Mouse (Mus musculus) liver, adult 2 months (tissue): ENCODE measurements around the gene Lrrc4b.

Experiments
- CTCF ChIP-seq: fragments of 200-500 bp; IDR thresholded peaks from 2 replicates; pipeline ENCODE4 v1.5.1; 2011; ENCODE audit warnings: low read depth, low read length, control low read depth
- POLR2A ChIP-seq: fragments of 200-500 bp; IDR thresholded peaks from 2 replicates; pipeline ENCODE4 v1.6.1; 2011; ENCODE audit warnings: low read length, control low read depth; ENCODE audit not compliant: insufficient read depth; ENCODE audit errors: extremely low read depth

DNA sequence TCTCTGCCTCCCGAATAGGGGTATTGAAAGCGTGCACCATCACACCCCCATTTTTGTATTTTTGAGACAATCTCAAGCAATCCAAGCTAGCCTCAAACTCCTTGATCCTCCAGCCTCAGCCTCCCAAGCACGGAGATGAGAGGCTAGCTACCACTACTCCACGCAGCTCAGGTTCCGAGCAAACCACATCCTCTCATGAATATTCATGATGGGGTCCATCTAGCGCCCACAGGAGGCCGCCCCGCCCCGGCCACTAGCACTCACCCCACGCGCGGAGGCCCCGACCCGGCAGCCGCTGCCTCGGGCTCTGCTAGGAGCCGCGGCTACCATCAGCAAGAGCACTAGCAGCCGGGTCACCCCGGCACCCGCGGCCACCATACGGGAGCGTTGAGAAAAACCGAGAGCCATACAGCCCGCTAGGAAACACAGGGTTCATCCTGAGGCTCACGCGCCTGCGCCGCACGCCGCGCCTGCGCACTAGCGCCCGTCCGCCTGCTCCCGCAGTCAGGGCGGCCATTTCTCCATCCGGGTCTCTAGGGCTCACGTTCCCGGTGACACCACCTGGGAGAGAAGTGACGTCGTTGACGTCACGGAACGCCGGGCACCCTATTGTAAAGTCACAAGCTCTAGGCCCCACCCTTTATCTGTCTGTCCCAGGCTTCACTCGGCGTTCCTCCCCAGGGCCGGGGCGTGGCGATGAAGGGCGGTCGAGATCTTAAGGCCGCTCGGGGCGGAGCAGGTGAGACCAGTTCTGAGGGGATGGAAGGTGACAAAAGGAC, 67.4 kb downstream of the Lrrc4b start, which contains the start of the genes Emc10 and Fam71e1:
- TF ChIP-seq POLR2A (peak; percentile 33; the same call in 1 of the 2 replicates), CTCF (no peak)
